Mouse (Mus musculus) testis, adult 2 months (tissue): Measurements from ENCODE around the gene Add3. TPM values are rescaled to one million over a fixed set of nuclear protein-coding genes. Genes with fewer than 3 reads are reported as not detected.

Experiments used
- H3K27ac ChIP-seq: fragments of 200-500 bp; 2 replicates; pipeline ENCODE4 v1.5.1; 2012; ENCODE audit warnings: low read depth, low read length; ENCODE audit not compliant: control insufficient read depth, insufficient read depth
- H3K27me3 ChIP-seq: fragments of 200-500 bp; 2 replicates; pipeline ENCODE4 v1.6.1; 2012; ENCODE audit warnings: mild to moderate bottlenecking, low read length, moderate library complexity; ENCODE audit not compliant: control insufficient read depth, insufficient read depth
- H3K36me3 ChIP-seq: fragments of 200-500 bp; 2 replicates; pipeline ENCODE4 v1.6.1; 2012; ENCODE audit warnings: mild to moderate bottlenecking, low read length; ENCODE audit not compliant: control insufficient read depth, insufficient read depth
- H3K4me1 ChIP-seq: fragments of 200-500 bp; 2 replicates; pipeline ENCODE4 v1.6.1; 2012; ENCODE audit warnings: low read length; ENCODE audit not compliant: control insufficient read depth, insufficient read depth
- H3K4me3 ChIP-seq: fragments of 200-500 bp; 2 replicates; pipeline ENCODE4 v1.5.1; 2012; ENCODE audit warnings: low read depth, mild to moderate bottlenecking, low read length, moderate library complexity, mixed read lengths; ENCODE audit not compliant: control insufficient read depth
- CTCF ChIP-seq: fragments of 200-500 bp; IDR thresholded peaks from 2 replicates; pipeline ENCODE4 v1.5.1; 2012; ENCODE audit warnings: low read depth, mild to moderate bottlenecking, inconsistent platforms, low read length, moderate library complexity; ENCODE audit not compliant: control insufficient read depth, insufficient read depth, insufficient replicate concordance
- POLR2A ChIP-seq: fragments of 200-500 bp; IDR thresholded peaks from 2 replicates; pipeline ENCODE4 v1.6.1; 2012; ENCODE audit warnings: low read depth, mild to moderate bottlenecking, inconsistent platforms, low read length, moderate library complexity; ENCODE audit not compliant: control insufficient read depth
- polyA plus RNA-seq: library from polyadenylated mRNA; depleted of rRNA; stranded (reverse); fragments of >200 nt; gene quantifications from 2 replicates; pipeline ENCODE4 v1.2.3, GENCODE M21; 2012

Add3 gene
- polyA plus RNA-seq, 1 experiment = 29.0 TPM

DNA sequence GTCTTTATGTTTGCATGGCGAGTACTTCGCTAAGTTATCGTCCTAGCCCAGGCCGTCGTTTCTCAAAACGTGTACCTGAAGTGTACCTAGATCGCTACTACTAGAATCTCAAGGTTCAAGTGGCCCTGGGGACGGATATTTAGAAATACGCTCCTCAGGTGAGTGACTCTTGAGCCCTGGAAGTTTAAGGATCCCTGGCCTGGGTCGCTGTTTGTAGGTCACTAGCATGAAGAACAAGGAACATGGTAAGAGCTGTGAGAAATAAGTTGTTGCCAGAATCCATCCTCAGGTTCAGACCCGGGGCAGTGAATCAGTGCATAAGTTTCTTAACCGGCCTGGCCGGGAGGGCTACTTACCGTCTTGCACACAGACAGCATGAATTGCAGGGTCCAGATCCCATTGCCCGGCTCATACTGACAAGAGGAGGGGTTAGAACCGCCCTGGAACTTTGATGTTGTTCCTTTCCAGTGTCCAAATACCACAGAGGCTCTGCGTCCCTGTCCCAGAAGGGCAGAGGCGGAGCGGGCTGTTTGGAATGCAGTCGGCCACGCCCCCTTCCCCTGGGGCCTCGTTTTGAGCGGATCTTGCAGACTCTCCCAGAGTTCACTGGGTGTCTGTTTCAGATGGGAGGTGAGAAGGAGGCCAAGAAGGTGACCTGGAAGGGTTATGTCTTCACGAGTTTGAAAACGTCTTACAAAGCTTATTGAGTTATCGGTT, 34.7 kb upstream of the Add3 start:
- Histone ChIP-seq H3K4me3 (peak overlapping the region; percentile 20; the same call in 1 of the 2 replicates), H3K27me3 (no peaks in the 10 kb centered on the region), H3K36me3 (no peaks in the 10 kb centered on the region), H3K27ac (no peak overlapping the region), H3K4me1 (peaks cover 9% of the 10 kb centered on the region)
- TF ChIP-seq CTCF (no peak), POLR2A (no peak)

DNA sequence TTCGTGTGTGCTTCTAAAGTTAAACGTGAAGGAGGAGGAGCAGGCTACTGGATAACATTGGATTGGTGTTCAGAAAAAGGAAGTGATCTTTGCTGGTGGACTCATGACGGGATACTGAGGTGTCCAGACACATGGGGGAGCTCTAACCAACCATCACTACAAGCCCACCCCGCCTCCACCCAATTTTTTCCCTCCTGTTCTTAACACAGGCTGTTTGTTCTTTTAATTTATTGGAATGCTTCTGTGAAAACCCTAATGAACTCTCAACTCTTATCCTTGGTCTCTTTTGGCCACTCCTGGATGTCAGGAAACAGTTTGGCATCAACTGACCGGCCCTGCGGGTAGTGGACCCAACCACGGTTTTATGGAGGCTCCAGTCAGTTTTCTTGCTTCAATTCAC, 33.3 kb upstream of the Add3 start:
- no peaks in the 10 kb centered on the region for H3K27me3 ChIP-seq
- H3K36me3 ChIP-seq = no peaks in the 10 kb centered on the region
- peak overlapping the region; percentile 47 for H3K27ac ChIP-seq
- peaks cover 11% of the 10 kb centered on the region for H3K4me1 ChIP-seq
- H3K4me3 ChIP-seq = no peak overlapping the region
- TF ChIP-seq CTCF = no peak
- no peak for TF ChIP-seq POLR2A

GRCm38 (mm10) chr19:53107361-53108247, 32.6 kb upstream of the Add3 start:
- H3K36me3 ChIP-seq = no peaks in the 10 kb centered on the region
- H3K4me1 ChIP-seq = peaks cover 11% of the 10 kb centered on the region
- TF ChIP-seq POLR2A (no peak), CTCF (no peak)
- H3K27me3 ChIP-seq = no peaks in the 10 kb centered on the region
- peak overlapping the region; percentile 47 for H3K27ac ChIP-seq
- no peak overlapping the region for H3K4me3 ChIP-seq

DNA sequence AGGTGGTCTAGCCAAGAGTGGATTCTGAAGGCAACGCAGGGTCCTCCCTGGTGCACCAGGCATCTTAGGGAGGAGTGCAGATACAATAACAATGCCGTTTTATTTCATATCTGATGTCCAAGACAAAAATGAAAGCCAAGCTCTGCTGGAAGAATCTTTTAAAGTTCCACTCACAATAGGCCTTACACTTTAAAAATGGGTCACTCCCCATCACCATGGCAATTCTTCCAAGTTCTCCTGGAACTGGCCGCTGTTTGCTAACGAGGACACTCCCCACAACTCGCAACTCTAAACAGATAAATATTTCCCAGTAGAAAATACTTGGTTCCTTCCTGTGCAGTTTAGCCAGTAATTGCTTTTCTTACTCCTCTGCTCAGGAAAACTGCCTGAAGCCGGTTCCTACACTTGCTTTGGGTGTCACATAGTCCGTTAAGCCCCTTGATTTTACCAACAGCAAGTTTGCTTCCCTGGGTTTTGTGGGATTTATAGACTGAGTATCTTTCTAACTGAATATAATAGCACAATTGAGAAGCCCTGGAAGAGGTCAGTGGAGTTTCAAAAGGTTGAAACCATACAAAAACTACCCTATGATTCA, 28.1 kb upstream of the Add3 start:
- peaks cover 3% of the 10 kb centered on the region for H3K4me1 ChIP-seq
- TF ChIP-seq POLR2A (no peak), CTCF (no peak)
- no peak overlapping the region for H3K4me3 ChIP-seq
- H3K27ac ChIP-seq = peak overlapping the region; percentile 57; the same call in 1 of the 2 replicates
- no peaks in the 10 kb centered on the region for H3K36me3 ChIP-seq
- H3K27me3 ChIP-seq = no peaks in the 10 kb centered on the region

- Histone ChIP-seq H3K36me3 (no peaks in the 10 kb centered on the region), H3K4me1 (no peaks in the 10 kb centered on the region), H3K27me3 (no peaks in the 10 kb centered on the region), H3K27ac (peak overlapping the region; percentile 49; the same call in 1 of the 2 replicates), H3K4me3 (no peak overlapping the region)
- TF ChIP-seq CTCF (no peak), POLR2A (no peak)
Observed at GRCm38 (mm10) chr19:53119255-53119795, 20.9 kb upstream of the Add3 start.

DNA sequence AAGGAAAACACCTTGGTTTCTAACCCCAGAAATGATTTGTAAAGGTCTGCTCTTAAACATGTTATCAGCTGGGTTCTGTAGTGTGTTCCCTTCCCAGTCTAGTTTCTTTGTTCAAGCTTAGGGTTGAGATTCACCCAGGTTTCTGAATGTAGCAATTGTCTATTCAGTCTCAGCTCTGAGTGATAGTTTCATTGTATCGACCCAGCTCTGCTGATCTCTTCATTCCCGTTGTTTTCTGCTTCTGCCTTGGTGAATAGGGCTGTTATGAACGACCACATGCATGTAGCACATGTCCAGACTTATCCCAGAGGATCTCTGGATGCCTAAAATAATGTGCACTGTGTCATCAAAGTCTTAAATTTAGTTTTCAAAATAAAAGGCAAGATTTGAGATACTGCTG, 19.8 kb upstream of the Add3 start:
- Histone ChIP-seq H3K4me1 (no peaks in the 10 kb centered on the region), H3K4me3 (no peak overlapping the region), H3K36me3 (no peaks in the 10 kb centered on the region), H3K27me3 (no peaks in the 10 kb centered on the region), H3K27ac (no peak overlapping the region)
- TF ChIP-seq CTCF (no peak), POLR2A (no peak)

DNA sequence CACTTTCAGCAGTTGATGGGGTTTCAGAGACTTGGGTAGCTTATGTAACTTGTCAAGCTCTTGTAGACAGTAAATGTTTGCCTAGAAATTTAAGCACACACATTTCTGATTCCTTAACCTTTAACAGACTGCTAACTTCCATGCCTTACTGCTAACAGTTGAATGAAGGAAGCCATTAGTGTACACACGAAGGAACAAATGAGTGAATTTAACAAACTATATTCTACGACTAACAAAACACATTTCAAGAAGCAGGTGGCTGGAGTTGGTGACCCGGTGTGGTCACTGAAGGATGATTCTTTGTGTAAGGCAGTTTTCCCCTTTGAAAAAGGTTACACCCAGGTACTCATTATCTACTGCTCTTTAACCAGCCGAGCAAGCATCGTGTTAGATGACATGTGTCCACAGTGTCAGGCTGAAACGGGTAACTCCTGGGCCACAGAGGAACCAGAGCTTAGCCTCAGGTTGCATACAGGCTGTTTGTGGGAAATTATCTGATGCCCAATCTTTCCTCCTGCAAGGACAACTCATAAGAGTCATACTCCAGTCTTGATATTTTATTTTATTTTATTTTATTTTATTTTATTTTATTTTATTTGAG, 17.5 kb upstream of the Add3 start:
- Histone ChIP-seq H3K4me3 (no peak overlapping the region), H3K27me3 (no peaks in the 10 kb centered on the region), H3K36me3 (no peaks in the 10 kb centered on the region), H3K4me1 (no peaks in the 10 kb centered on the region), H3K27ac (no peak overlapping the region)
- TF ChIP-seq POLR2A = no peak
- no peak for TF ChIP-seq CTCF
